Mouse (Mus musculus) G1E (cell line): ENCODE measurements around the gene Card14.

ENCODE experiments used
- CTCF ChIP-seq: IDR thresholded peaks from 2 replicates; pipeline ENCODE4 v1.5.1; 2012; ENCODE audit warnings: low read depth, low read length, inconsistent platforms, mixed read lengths
- GATA1 ChIP-seq: IDR thresholded peaks from 2 replicates; pipeline ENCODE4 v1.6.1; 2012; ENCODE audit warnings: borderline replicate concordance, low read length, inconsistent platforms, mixed read lengths
- POLR2AphosphoS5 ChIP-seq: IDR thresholded peaks from 2 replicates; pipeline ENCODE4 v1.6.1; 2012; ENCODE audit warnings: low read depth, low read length, inconsistent platforms; ENCODE audit not compliant: insufficient replicate concordance
- TAL1 ChIP-seq: conservative IDR thresholded peaks from 2 replicates; pipeline ENCODE4 v1.6.1; 2012; ENCODE audit warnings: low read depth, low read length, inconsistent platforms, mixed read lengths

DNA sequence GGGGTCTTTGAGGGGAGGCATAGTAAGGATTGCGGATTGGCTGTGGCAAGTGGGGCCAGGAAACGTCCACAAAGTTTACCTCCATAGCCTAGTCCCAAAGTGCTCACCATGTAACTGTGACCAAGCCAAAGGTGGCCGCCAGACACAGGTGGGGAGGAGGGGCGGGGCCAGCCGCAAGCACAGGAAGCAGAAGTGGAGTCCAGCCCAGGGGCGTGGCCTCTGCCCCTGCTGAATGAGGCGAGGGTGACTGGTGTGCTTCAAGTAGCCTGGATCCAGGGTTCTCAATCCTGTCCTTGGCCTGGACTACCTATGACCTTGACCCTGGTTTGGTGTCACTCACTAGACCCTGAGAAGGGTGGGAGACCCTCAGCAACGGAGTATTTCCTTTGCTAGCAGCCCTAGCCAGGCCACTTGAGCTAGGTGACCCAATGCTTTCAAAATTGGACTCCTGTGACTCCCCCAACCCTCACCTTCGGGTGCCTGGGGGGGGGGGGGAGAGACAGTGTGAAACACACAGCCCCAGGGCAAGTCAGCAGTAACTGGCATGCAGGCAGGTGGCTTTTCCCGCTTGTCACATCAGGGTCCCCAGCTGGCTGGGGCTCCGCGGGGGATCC lies 84.5 kb downstream of the Card14 start:
- TF ChIP-seq CTCF = no peak
- TF ChIP-seq GATA1 = no peak
- no peak for TF ChIP-seq POLR2AphosphoS5
- no peak for TF ChIP-seq TAL1
